Mouse (Mus musculus) retina, adult 2 months (tissue): ENCODE results near the gene Gtsf1l.

ENCODE experiments used
- DNase-seq: peaks from one replicate; pipeline ENCODE4 v3.0.0-alpha.2; 2012; ENCODE audit warnings: low read depth, low spot score

Gtsf1l gene

DNA sequence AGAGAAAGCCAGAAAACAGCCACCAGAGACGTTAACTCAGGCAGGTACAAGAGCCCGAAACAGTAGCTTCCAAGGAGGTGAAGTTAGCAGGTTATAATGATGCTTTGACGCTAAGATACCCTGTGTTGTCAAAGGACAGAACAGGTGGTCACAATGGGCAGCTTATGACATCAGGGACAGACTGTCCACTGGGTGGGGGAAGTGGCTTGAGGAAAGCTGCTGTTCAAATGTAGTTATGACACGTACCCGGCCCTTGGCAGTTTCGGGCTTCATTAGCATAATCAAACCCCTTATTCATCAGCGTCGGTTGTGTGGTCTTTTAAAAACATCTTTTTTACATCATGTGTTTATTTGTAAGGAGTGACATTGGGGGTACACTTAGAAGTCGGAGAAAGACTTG lies at the start of gene Gtsf1l:
Gene Gtsf1l, minus strand, starts transcription at position 128 of the 400 bp plus-strand sequence.
- no peak for DNase-seq

DNA sequence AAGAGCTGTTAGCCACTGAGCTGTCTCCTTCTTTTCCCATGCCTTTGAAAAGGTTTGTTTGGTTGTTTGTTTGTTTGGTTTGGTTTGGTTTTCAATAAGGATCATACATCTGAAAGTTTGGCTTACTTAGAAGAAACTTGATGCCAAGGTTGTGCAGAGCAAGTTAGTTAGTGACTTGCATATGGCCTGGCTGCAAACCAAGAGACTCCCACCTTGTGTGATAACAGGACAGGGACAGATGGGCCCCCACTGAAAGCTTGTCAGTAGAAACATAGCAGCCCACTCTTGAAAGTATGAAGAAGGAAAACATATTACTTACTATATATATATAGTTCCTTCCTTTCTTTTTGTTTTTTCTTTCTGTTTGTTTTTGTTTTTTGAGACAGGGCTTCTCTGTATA lies 49.3 kb upstream of the Gtsf1l start:
- no peak for DNase-seq

DNA sequence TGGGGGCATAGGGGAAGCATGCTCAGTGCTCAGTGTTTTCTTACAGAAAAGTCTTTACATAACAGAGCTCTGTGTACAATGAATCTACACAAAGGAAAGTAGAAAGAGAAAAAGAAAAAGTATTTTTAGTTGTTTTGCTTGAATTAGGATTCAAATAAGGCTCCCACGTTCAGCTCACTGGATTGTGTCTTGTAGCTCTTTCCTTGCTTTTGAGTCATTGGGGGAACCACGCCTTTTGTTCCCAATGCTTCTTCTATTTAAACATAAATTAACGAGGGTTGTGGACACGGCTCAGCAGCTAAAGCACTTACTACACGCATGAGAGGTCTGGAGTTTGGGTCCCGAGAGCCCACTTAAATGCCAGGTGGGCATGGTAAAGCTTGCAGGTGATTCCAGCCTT lies 48.3 kb upstream of the Gtsf1l start:
- DNase-seq = no peak

DNA sequence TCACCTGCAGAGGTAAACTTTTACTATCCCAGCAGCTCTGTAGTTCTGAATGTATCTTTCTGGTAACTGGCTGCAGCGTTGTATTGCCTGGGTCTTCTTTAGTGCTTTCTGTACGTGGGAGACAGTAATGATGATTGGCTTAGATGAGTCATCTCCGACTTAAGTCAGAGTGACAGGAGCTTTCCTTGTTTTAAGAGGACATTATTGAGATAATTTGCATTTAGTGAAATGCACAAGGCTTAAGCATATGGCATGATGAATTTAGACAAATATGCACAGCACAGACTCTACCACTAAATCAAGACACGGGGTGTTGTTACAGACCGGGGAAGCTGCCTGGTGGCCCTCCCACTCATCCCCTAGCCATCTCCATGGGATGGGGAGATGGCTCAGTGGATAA lies 44.7 kb upstream of the Gtsf1l start:
- DNase-seq = no peak

DNA sequence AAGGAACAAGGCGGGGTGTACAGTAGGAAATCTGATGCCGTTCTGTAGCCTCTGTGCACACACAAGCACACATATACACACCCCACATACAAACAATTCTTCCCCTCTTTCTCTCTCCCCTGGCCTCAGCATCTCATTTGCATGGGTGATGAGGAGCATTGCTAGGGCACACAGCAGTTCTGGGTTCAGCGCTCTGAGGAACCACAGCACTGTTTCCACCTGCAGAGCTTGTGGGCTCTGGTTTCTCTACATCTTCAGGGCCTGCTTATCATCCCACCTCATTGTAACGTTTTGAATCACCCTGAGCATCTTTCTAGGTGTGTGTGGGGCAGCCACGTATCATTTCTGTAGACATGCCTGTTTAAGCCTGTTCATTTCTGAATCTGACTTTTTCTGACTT lies 43.2 kb upstream of the Gtsf1l start:
- DNase-seq = no peak

DNA sequence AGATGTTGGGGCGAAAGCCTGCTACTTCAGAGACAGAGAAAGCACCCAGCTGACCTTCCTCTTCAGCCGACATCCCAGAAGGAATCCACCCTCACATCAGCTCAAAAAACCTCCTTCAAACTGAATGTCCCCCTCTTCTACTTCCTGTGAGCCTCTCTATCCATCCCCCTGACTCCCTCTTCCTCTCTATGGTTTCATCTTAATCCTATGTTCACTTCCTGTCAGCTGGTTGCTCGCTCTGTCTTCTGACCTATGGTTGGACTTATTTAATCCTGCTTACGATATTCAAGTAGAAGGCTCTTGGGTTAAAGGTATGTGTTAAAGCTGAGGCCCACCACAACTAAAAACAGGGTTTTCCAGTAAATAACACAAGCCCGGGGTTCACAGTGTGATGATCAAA lies 35.8 kb upstream of the Gtsf1l start:
- no peak for DNase-seq

DNA sequence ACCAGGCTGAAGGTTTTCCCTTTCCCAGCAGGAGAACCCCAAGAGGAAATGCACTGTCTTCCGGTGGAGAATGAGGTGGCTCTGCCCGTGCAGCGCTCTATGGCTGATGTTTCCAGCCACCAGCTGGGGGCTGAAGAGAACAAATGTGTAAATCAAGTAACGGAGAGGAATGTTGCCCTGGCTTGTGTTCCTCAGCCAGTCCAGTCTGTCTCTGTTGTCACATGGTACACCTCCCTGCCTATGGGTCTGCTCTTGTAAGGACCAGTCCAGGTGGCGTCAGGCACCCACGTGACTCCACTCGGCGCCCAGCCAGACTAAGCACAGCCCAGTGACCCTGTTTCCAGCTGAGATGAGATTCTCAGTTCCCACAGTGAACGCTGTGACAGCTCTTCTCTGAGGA lies 34.7 kb upstream of the Gtsf1l start:
- DNase-seq = no peak

DNA sequence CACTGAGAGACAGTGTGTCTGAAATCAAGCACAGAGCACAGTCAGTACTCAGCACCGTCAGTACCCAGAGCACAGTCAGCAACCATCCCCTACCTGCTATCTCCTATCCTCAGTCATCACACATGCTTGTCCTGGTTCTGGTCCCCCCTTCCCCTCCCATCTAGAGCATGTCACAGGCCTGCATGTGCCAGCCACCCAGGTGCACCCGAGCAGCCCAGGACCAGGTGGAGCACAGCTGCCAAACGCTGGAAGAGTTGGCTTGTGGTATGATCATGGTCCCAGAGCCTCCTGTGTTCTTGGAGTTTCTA lies 33.7 kb upstream of the Gtsf1l start:
- DNase-seq = no peak

DNA sequence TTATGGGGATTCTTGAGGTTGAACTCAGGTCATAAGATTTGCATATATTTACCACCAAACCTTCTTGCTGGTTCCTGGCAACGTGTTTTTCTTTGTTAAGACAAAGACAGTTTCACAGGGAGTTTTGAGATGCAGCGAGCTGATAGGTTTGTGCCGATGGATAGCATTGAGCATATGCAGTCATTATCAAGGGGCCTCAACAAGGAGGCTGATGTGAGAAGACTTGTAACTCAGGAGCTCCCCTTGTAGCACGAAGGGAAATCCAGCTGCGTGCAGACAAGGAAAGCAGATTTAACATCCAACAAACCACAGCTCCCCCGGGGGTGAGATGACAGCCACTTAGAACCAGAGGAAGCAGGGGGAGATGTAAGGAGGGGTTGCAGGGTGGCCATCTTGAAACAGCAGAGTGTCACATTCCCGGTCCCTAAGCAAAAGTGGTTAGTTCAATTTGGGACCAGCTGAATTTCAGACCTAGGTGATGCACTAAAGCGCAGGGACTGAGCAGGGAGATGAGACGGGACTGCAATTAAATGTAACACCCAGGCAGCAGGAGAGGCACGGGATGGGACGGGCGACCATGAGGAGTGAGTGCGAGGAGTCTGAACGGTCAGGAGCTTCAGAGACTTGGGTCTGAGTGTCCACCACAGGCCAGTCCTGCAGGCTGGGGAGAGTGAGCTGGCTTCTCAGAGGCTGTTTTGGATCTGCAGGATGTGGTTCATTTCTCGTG lies 33.1 kb upstream of the Gtsf1l start:
- no peak for DNase-seq

DNA sequence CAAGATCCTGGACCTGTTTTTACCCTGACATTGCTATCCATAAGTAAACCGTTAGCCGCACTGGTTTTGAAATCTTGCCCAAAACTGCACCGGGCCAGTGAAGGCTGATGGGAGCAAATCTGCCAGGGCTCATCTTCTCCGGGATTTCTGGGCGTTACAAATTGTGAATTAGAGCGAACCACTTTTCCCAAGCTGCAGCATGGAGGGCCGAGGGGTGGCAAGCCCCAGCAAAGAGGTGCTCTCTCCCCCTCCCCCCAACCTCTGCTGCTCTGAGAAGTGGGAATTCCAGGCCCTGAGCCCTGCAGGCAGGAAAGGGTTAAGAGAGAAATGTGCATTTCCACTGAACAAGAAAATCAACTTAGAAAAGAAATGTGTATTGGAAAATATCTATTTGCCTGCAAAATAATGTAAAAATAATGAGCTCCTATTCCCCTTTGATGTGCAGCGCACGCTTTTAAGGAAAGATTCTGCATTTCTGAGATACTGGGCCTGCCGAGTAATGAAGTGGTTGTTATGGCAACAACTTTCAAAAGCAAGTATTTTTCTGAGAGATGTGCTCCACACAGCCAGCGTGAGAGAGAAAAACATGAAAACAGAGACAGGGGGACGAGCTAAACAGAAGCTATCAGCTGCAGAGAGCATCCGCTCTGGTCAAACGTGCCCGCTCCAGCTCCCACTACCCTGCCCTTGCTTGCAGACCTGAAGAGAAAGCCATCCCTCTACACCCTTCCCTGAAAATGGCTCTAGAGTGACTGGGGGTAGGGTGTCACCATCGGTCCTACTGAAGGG lies 24.0 kb upstream of the Gtsf1l start:
- DNase-seq = no peak

DNA sequence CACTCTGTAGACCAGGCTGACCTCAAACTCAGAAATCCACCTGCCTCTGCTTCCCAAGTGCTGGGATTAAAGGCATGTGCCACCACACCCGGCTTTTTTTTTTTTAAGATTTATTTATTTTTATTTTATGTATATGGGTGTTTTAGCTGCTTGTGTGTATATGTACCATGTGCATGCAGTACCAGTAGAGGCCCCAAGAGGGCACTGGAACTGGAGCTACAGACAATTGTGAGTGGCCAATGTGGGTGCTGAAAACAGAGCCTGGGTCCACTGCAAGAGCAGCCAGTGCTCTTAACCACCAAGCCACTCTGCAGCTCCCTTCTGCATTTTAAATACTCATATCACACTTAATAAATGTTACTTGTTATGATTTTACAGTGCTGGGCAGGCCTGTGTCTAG lies 23.1 kb upstream of the Gtsf1l start:
- no peak for DNase-seq

DNA sequence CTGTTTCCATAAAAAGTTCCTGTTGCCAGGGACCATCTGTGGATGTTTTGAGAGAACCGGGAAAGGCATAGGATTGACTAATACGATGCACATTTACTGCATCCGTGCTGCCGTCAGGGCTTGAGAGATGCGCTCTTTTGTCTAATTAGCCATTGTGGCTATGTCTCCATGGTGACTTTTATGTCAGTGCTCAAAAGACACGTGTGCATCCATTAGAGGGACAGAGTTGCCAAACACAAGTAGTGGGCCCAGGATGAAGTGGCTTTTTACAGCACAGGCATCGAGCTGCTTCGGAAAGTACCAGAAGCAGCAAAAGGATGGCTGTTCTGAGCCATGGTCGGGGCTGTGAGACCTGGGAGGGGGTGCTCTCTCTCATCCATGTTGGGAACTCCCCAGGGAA lies 20.7 kb upstream of the Gtsf1l start:
- DNase-seq = no peak

DNA sequence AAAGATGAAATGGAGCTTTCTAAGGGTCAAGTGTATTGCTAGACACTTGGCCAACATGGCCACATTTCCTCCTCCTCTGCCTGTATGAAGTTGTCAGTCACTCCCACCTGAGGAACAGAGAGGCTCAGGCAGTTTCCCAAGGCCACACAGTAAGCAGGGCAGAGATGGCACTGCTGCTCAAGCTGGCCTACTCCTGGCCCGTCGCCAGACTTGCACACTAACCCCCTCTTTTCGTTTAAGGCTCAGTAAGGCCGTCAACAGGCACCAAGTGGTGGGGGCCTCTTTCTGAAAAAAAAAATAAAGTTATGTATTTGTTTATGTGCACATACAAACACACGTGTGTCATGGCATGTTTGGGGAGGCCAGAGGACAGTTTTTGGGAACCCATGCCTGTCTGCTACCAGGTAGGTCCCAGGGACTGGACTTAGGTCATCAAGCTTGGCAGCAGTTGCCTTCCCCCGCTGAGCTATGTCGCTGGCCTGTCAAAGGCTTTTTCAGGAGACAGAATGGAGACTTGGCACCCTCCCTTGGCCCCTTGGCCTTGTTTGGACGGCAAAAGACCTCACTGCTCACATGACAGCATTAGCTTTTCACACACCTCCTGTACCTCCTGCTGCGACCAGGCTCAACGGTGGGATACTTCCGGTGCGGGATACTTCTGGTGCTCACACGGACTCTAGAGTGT lies 16.6 kb upstream of the Gtsf1l start:
- DNase-seq = no peak

DNA sequence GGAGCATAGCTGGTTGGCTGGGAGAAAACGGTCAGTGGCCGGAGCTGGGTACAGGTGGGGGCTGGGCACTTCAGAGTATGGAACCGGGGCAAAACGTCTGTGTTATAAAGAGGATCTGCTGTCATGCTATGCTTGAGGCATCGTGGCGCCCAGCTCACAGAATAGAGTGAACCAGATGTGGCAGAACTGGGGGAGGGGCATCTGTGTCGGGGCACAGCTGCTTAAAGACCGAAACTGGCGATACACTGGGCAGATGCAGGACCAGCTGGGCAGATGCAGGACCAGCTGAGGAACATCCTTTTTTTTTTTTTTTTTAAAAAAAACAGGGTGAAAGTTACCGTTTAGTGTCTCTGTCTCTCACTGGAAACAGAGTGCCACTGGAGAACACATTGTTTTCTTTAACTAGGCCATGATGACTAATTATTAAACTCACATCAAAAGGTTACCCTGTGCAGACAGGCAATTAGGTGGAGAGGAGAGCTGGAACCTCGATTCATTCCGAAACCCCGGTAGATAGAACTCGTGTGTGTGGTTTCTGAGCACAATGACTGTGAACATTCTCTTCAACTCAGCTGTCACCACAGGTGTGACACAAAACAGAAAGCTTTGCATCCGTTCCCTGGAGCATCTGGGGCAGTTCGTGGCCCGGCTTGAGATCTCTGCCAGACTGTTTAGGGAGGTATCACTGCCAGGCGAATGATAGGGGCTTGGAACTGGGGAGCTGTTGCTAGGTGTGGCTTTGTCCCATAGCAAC lies 15.4 kb upstream of the Gtsf1l start:
- no peak for DNase-seq

DNA sequence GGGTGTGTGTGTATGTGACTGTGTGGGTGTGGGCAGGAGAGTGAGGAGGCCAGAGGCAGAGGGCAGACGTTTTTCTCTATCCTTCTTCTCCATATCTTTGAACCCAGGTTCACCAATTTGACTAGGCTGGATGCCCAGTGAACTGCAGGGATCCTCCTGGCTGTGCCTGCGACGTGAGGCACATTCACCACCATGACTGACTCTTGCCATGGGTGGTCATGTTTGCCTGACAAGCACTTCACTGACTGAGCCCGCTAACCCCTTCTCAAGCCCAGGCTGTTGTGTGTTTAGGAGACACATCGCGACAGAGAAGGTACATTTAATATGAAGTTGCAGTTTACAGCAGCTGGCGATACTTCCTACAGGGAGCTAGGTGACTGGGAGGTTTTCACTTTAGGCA lies 14.6 kb upstream of the Gtsf1l start:
- DNase-seq = no peak

DNA sequence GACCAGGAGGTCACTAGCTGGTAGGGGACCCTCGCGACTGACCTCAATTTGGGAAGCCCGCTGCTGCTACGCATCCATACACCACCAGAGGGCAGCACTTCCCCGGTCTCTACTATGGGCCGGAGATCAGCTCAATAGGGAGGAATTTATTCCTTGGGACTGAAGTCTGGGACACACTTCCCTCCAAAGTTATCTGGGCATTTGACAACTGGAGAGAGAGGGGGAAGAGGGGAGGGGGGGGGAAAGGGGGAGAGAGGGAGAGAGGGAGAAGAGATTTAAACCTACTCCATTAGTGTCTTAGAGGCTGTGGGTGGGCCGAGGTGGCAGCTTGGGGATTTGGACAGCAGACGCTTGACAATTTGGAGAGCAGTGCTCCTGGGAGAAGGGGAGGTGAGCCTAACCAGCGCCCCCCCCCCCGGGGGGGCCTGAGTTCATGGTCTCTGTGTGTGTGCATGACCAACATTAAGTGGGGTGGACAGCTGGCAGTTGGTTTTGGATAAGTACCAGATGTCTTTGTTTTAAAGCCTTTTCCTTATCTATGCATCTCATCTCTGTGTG lies 14.1 kb upstream of the Gtsf1l start:
- no peak for DNase-seq

DNA sequence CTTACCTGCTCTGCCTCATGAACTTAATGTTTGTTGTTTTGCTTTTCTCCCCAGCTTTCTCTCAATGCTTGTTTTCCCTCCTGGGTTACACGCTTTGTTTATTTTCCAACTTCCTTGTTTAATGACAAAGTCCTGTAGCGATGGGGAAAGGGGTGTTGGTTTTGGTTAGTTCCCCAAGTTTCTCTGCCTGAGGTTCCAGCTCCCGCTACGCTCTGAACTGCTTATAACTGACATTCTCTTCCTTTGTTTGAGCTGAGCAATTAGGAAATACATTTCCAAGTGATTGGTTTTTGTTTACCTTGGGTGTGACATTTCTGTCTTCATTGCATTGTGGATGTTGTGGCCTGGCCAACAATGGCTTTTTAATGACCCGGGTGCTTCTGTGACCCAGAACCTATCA lies 12.9 kb upstream of the Gtsf1l start:
- no peak for DNase-seq

DNA sequence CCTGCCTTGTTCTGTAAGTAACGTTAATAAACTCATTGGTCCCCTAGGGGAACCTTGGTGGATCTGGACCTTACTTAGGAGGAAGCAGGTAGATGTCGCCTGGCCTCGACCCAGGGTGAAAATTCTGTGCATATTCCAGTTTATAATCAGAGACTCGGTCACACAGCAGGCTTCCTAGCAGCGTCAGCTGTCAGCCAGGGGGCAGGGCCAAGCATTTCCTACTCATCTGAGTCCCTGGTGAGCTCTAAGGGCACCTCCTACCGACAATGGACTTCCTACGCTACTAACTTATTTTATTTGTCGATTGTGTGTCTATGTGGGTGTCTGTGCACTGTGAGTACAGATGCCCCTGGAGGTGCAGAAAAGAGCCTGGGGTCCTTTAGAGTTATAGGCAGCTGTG lies 12.3 kb upstream of the Gtsf1l start:
- no peak for DNase-seq

DNA sequence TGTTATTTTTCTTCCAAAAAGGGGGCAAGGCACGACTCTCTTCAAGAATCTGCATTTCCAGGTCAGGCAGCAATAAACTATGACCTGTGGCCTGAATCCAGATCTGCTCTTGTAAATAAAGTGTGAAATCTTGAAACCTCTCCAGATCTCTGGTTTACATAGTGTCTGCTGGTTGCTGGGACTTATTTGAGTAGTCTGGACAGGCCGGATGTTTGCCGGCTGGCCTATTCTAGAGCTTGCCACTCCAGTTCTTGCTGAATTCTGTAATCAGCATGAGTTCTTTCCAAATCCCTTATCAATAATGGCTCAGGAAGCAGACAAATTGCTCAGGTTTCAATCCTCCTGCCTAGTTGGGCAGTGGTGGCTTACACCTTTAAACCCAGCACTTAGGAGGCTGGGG lies 8.1 kb upstream of the Gtsf1l start:
- no peak for DNase-seq

DNA sequence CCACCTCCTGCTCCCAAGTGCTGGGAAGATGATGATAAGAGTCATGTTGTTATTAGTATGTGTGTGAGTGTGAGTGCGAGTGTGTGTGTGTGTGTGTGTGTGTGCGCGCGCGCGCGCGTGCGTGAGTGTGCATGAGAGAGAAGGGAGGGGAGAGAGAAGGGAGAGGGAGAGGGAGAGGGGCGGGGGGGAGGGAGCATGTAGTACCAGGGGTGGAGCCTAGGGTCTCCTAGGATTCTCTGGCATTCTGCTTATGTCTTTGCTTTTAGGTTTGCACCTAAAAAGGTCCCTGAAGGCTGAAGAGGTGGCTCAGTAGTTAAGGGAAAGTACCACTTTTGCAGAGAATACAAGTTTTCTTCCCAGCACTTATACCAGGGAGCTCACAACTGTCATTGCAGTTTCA lies 7.3 kb upstream of the Gtsf1l start:
- no peak for DNase-seq

DNA sequence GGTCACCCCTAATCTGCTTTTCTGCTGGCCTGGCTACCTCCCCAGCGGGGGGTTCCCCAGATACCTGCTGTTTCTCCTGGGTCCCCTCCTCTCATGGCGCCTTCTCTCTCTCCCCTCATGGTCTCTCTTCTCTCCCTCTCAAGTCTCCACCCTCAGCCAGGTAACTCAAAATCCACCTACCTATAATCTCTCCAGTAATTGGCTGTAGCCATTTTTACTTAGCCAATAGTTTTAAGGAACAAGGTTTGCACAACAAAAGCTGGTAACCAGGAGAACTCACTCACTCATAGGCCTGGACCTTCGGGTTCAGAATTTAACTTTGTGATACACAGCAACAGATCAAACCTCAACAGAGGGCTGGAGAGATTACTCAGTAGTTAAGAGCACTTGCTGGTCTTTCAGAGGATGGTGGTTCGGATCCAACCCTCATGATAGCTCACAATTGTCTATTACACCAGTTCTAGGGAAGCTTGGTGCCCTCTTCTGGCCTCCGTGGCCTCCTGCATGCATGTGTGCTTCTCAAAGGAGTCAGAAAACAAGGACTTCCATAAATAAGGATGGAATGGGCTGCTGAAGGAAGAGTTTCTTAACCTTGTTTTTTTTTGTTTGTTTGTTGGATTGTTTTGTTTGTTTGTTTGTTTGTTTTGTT lies 1.9 kb upstream of the Gtsf1l start:
- no peak for DNase-seq
